Mouse (Mus musculus): ENCODE measurements at regions not wholly inside any gene's neighbourhood (a gene's known extent, or its start where the extent isn't known, plus 50 kb on each side); places are given as distances from the start of the nearest gene placed in this dataset.

GRCm38 (mm10) chr14:99617374-99617773, 318.9 kb downstream of the Klf5 start:
- no peak for TF ChIP-seq CTCF (IDR thresholded peaks at IDR 0.05)
- TF ChIP-seq EP300 (IDR thresholded peaks at IDR 0.05), result no peak

Data from lung, postnatal 0 days (tissue).